Mouse (Mus musculus) myocyte (in vitro differentiated cells): ENCODE data around the gene Kif6. TPM values are rescaled to one million over a fixed set of nuclear protein-coding genes. Genes with fewer than 3 reads are reported as not detected.

Experiments
- H3K27me3 ChIP-seq: one replicate; pipeline ENCODE4 v1.6.1; 2011; ENCODE audit not compliant: control insufficient read depth, insufficient read depth, insufficient read length
- H3K36me3 ChIP-seq: one replicate; pipeline ENCODE4 v1.6.1; 2011; ENCODE audit not compliant: control insufficient read depth, insufficient read depth
- H3K4me2 ChIP-seq: one replicate; pipeline ENCODE4 v1.6.1; 2011; ENCODE audit warnings: low read depth, control low read depth
- H3K4me3 ChIP-seq: one replicate; pipeline ENCODE4 v1.5.1; 2011; ENCODE audit warnings: mild to moderate bottlenecking, control low read depth, moderate library complexity
- H3K79me2 ChIP-seq: one replicate; pipeline ENCODE4 v1.6.1; 2011; ENCODE audit not compliant: control insufficient read depth, insufficient read depth
- H3ac ChIP-seq: one replicate; pipeline ENCODE4 v1.6.1; 2011; ENCODE audit not compliant: control insufficient read depth, insufficient read length
- CEBPB ChIP-seq: IDR thresholded peaks from 2 replicates; pipeline ENCODE4 v1.6.1; 2011; ENCODE audit warnings: mild to moderate bottlenecking, moderate library complexity; ENCODE audit not compliant: poor library complexity, insufficient read depth, severe bottlenecking
- E2F4 ChIP-seq: IDR thresholded peaks from one replicate; pipeline ENCODE4 v1.6.1; 2011; ENCODE audit warnings: mild to moderate bottlenecking, control low read depth, moderate library complexity; ENCODE audit not compliant: insufficient read depth
- MAX ChIP-seq: IDR thresholded peaks from one replicate; pipeline ENCODE4 v1.6.1; 2011; ENCODE audit warnings: low read depth, mild to moderate bottlenecking, control low read depth
- MYOD1 ChIP-seq, 3 experiments: IDR thresholded peaks; one replicate each; pipeline ENCODE4 v1.6.1; 2011; ENCODE audit warnings: control low read depth in 2 of 3, low read depth in 2 of 3, mild to moderate bottlenecking in 2 of 3, moderate library complexity in 1 of 3; ENCODE audit not compliant: insufficient read length in 2 of 3, control insufficient read depth in 1 of 3
- MYOG ChIP-seq, 3 experiments: IDR thresholded peaks; one replicate each; pipeline ENCODE4 v1.6.1; 2011; ENCODE audit warnings: control low read depth in 2 of 3, low read depth in 2 of 3, mild to moderate bottlenecking in 2 of 3; ENCODE audit not compliant: insufficient read length in 2 of 3, control insufficient read depth in 1 of 3, insufficient read depth in 1 of 3
- POLR2A ChIP-seq: IDR thresholded peaks from one replicate; pipeline ENCODE4 v1.6.1; 2011; ENCODE audit warnings: low read depth, mild to moderate bottlenecking, control low read depth, moderate library complexity; ENCODE audit not compliant: insufficient read length
- POLR2AphosphoS2 ChIP-seq: IDR thresholded peaks from one replicate; pipeline ENCODE4 v1.6.1; 2011; ENCODE audit warnings: low read depth, control low read depth; ENCODE audit not compliant: insufficient read length
- REST ChIP-seq: IDR thresholded peaks from one replicate; pipeline ENCODE4 v1.6.1; 2011; ENCODE audit warnings: mild to moderate bottlenecking, control low read depth, moderate library complexity; ENCODE audit not compliant: insufficient read depth, insufficient read length
- SRF ChIP-seq: IDR thresholded peaks from one replicate; pipeline ENCODE4 v1.6.1; 2011; ENCODE audit warnings: low read depth; ENCODE audit not compliant: control insufficient read depth, insufficient read length
- TCF12 ChIP-seq: IDR thresholded peaks from one replicate; pipeline ENCODE4 v1.6.1; 2011; ENCODE audit warnings: mild to moderate bottlenecking, control low read depth; ENCODE audit not compliant: poor library complexity, insufficient read depth, severe bottlenecking
- TCF3 ChIP-seq: IDR thresholded peaks from one replicate; pipeline ENCODE4 v1.6.1; 2011; ENCODE audit warnings: low read depth, control low read depth; ENCODE audit not compliant: insufficient read length
- USF1 ChIP-seq: IDR thresholded peaks from one replicate; pipeline ENCODE4 v1.6.1; 2011; ENCODE audit warnings: low read depth, mild to moderate bottlenecking, control low read depth, moderate library complexity
- polyA plus RNA-seq: library from polyadenylated mRNA; unstranded; fragments of >200 nt; fragmentation: generic; extraction: Trizol; gene quantifications from one replicate; pipeline ENCODE4 v1.2.1, GENCODE M21; 2012; ENCODE audit warnings: missing spikeins

The Kif6 gene
- polyA plus RNA-seq, 1 experiment, result 0.07 TPM

- no peaks in the 10 kb centered on the region for H3K79me2 ChIP-seq
- no peaks in the 10 kb centered on the region for H3K27me3 ChIP-seq
- no peak overlapping the region for H3K4me3 ChIP-seq
- H3ac ChIP-seq, result no peak overlapping the region
- H3K36me3 ChIP-seq, result no peaks in the 10 kb centered on the region
- no peak overlapping the region for H3K4me2 ChIP-seq
- no peak for TF ChIP-seq TCF12
- no peak for TF ChIP-seq POLR2AphosphoS2
- no peak for TF ChIP-seq MYOD1 (IDR thresholded peaks at IDR 0.05; ENCODE audit: control insufficient read depth in 1 of 3, insufficient read length in 2 of 3, low read depth in 2 of 3)
- no peak for TF ChIP-seq TCF3
- no peak for TF ChIP-seq MYOG (IDR thresholded peaks at IDR 0.05; ENCODE audit: control insufficient read depth in 1 of 3, insufficient read depth in 1 of 3, insufficient read length in 2 of 3, low read depth in 2 of 3)
- TF ChIP-seq REST, result no peak
- no peak for TF ChIP-seq SRF
- no peak for TF ChIP-seq CEBPB
- TF ChIP-seq POLR2A, result no peak
- no peak for TF ChIP-seq E2F4
- no peak for TF ChIP-seq USF1
- TF ChIP-seq MAX, result no peak
Observed at GRCm38 (mm10) chr17:49779066-49779465, 164.1 kb downstream of the Kif6 start.

GRCm38 (mm10) chr17:49779576-49779975 lies 164.6 kb downstream of the Kif6 start:
- Histone ChIP-seq H3ac (no peak overlapping the region), H3K4me2 (no peak overlapping the region), H3K79me2 (no peaks in the 10 kb centered on the region), H3K4me3 (no peak overlapping the region), H3K27me3 (no peaks in the 10 kb centered on the region), H3K36me3 (no peaks in the 10 kb centered on the region)
- TF ChIP-seq E2F4 (no peak), REST (no peak), MYOG (IDR thresholded peaks at IDR 0.05; ENCODE audit: control insufficient read depth in 1 of 3, insufficient read depth in 1 of 3, insufficient read length in 2 of 3, low read depth in 2 of 3) (no peak), USF1 (no peak), TCF3 (no peak)

GRCm38 (mm10) chr17:49785851-49786250 lies 170.9 kb downstream of the Kif6 start:
- no peaks in the 10 kb centered on the region for H3K79me2 ChIP-seq
- H3K4me2 ChIP-seq, result no peak overlapping the region
- no peak overlapping the region for H3K4me3 ChIP-seq
- no peaks in the 10 kb centered on the region for H3K36me3 ChIP-seq
- H3ac ChIP-seq, result no peak overlapping the region
- no peak for TF ChIP-seq CEBPB
- no peaks in the 10 kb centered on the region for H3K27me3 ChIP-seq

- H3ac ChIP-seq, result no peak overlapping the region
- H3K27me3 ChIP-seq, result no peaks in the 10 kb centered on the region
- H3K79me2 ChIP-seq, result no peaks in the 10 kb centered on the region
- no peaks in the 10 kb centered on the region for H3K36me3 ChIP-seq
- no peak for TF ChIP-seq POLR2AphosphoS2
- TF ChIP-seq POLR2A, result no peak
- no peak for TF ChIP-seq MYOG (IDR thresholded peaks at IDR 0.05; ENCODE audit: control insufficient read depth in 1 of 3, insufficient read depth in 1 of 3, insufficient read length in 2 of 3, low read depth in 2 of 3)
- no peak for TF ChIP-seq TCF12
- TF ChIP-seq MAX, result no peak
- TF ChIP-seq CEBPB, result no peak
- no peak for TF ChIP-seq E2F4
- no peak for TF ChIP-seq TCF3
- no peak for TF ChIP-seq USF1
- no peak for TF ChIP-seq MYOD1 (IDR thresholded peaks at IDR 0.05; ENCODE audit: control insufficient read depth in 1 of 3, insufficient read length in 2 of 3, low read depth in 2 of 3)
- TF ChIP-seq REST, result no peak
- TF ChIP-seq SRF, result no peak
- H3K4me2 ChIP-seq, result no peak overlapping the region
- H3K4me3 ChIP-seq, result no peak overlapping the region
Observed at GRCm38 (mm10) chr17:49787351-49787750, 172.4 kb downstream of the Kif6 start.

GRCm38 (mm10) chr17:49788187-49788974 lies 173.4 kb downstream of the Kif6 start:
- Histone ChIP-seq H3K36me3 (no peaks in the 10 kb centered on the region), H3K79me2 (no peaks in the 10 kb centered on the region), H3ac (no peak overlapping the region), H3K4me2 (no peak overlapping the region), H3K27me3 (no peaks in the 10 kb centered on the region), H3K4me3 (no peak overlapping the region)
- TF ChIP-seq USF1 (no peak), TCF3 (no peak), CEBPB (no peak), MYOD1 (IDR thresholded peaks at IDR 0.05; ENCODE audit: control insufficient read depth in 1 of 3, insufficient read length in 2 of 3, low read depth in 2 of 3) (no peak), TCF12 (no peak), E2F4 (no peak), MAX (no peak), MYOG (IDR thresholded peaks at IDR 0.05; ENCODE audit: control insufficient read depth in 1 of 3, insufficient read depth in 1 of 3, insufficient read length in 2 of 3, low read depth in 2 of 3) (no peak), SRF (no peak), POLR2AphosphoS2 (no peak), POLR2A (no peak), REST (no peak)
